Mouse (Mus musculus): ENCODE data around the gene Ankrd33.
"Not testable (repeated sequence)": the region's sequence is repeated elsewhere in the genome, so short reads cannot be mapped to it uniquely, and the experiment has no call there.

Gene Ankrd33

GRCm38 (mm10) chr15:101095392-101095791 lies 20.2 kb upstream of the Ankrd33 start:
- Histone ChIP-seq H3K27me3 (ENCODE audit: control insufficient read depth, insufficient read depth, low read length, poor library complexity, severe bottlenecking) (no peaks in the 10 kb centered on the region), H3K36me3 (ENCODE audit: control insufficient read depth, insufficient read depth, low read length, poor library complexity, severe bottlenecking) (no peaks in the 10 kb centered on the region)
- no peak for DNase-seq (ENCODE audit: low read depth, low spot score)

DNA sequence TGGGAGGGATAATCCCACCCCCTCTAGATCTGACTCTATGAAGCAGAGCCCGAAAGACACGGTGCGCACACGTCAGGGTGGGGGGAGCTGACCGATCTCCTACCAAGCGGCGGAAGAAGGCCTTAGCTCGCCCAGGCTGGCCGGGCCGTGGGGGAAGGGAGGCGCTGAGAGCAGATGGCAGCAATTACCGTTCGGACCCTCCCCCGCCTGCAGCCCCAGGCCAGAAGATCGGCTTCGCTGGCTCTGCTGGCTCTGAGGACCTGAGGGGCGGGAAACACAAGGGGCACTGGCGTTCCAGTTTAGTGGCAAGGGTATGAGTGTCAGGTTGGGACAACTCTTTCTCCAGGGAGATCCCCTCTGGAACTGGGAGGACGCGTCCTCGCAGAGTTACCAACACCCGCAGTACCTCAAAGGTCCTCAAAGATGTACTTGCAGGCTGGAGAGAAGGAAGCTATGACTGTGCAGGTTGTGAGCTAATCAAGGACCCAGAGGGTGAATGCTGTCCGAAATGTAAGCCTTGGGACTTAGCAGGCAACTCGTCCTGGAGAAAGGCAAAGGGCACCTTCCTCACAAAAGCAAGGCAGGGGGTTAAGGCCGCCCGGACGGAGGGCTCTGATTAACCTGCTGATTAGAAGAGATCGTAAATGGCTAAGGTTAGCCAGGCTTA lies 17.4 kb upstream of the Ankrd33 start:
- Histone ChIP-seq H3K27me3 (ENCODE audit: control insufficient read depth, insufficient read depth, low read length, poor library complexity, severe bottlenecking) (no peaks in the 10 kb centered on the region), H3K36me3 (ENCODE audit: control insufficient read depth, insufficient read depth, low read length, poor library complexity, severe bottlenecking) (no peaks in the 10 kb centered on the region)
- DNase-seq (ENCODE audit: low read depth, low spot score), result no peak

- Histone ChIP-seq H3K27me3 (ENCODE audit: control insufficient read depth, insufficient read depth, low read length, poor library complexity, severe bottlenecking) (no peaks in the 10 kb centered on the region), H3K36me3 (ENCODE audit: control insufficient read depth, insufficient read depth, low read length, poor library complexity, severe bottlenecking) (no peaks in the 10 kb centered on the region)
- DNase-seq (ENCODE audit: low read depth, low spot score), result no peak
These were observed 14.6 kb upstream of the Ankrd33 start for GRCm38 (mm10) chr15:101100996-101101395.

DNA sequence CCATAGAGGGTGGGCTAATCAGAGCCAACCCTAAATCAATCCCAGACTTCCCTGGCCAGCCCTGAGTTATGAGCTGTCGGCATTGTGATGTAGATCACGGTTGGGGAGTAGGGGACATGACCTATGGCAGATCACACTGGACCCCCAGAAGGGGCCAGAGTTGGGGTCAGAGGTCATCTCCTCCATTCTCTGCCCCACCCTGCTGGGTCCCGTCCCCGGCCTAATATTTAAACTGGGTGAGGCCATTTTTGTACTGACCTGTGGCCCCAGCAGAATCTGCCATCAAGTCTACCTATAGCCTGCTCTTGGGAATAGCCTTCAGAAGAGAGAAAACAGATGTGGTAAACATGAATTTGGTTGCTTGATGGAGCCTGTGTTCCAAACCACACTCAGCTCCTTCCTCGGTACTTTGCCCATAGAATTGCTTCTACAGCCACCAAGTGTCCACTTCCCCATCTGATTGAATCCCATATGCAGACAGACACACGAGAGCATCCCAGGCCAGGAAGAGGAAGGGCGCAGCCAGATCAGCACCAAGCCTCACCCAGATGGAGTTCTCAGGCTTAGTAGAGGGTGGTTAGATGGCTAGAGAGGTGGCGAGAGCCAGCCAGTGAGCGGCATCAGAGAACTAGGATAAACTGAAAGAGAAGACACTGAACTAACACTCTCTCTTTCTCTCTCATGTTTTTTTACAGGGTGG lies 11.8 kb upstream of the Ankrd33 start:
- no peaks in the 10 kb centered on the region for H3K27me3 ChIP-seq (ENCODE audit: control insufficient read depth, insufficient read depth, low read length, poor library complexity, severe bottlenecking)
- DNase-seq (ENCODE audit: low read depth, low spot score), result no peak
- no peaks in the 10 kb centered on the region for H3K36me3 ChIP-seq (ENCODE audit: control insufficient read depth, insufficient read depth, low read length, poor library complexity, severe bottlenecking)

- Histone ChIP-seq H3K27me3 (ENCODE audit: control insufficient read depth, insufficient read depth, low read length, poor library complexity, severe bottlenecking) (no peaks in the 10 kb centered on the region), H3K36me3 (ENCODE audit: control insufficient read depth, insufficient read depth, low read length, poor library complexity, severe bottlenecking) (no peaks in the 10 kb centered on the region)
- peak; percentile 79 for DNase-seq (ENCODE audit: low read depth, low spot score)
These were observed 10.0 kb upstream of the Ankrd33 start for GRCm38 (mm10) chr15:101105496-101105994.

GRCm38 (mm10) chr15:101106011-101106410 lies 9.5 kb upstream of the Ankrd33 start:
- no peak for DNase-seq (ENCODE audit: low read depth, low spot score)
- Histone ChIP-seq H3K27me3 (ENCODE audit: control insufficient read depth, insufficient read depth, low read length, poor library complexity, severe bottlenecking) (no peaks in the 10 kb centered on the region), H3K36me3 (ENCODE audit: control insufficient read depth, insufficient read depth, low read length, poor library complexity, severe bottlenecking) (no peaks in the 10 kb centered on the region)

GRCm38 (mm10) chr15:101107906-101108671 lies 7.5 kb upstream of the Ankrd33 start:
- H3K36me3 ChIP-seq (ENCODE audit: control insufficient read depth, insufficient read depth, low read length, poor library complexity, severe bottlenecking), result no peaks in the 10 kb centered on the region
- no peak for DNase-seq (ENCODE audit: low read depth, low spot score)
- no peaks in the 10 kb centered on the region for H3K27me3 ChIP-seq (ENCODE audit: control insufficient read depth, insufficient read depth, low read length, poor library complexity, severe bottlenecking)

DNA sequence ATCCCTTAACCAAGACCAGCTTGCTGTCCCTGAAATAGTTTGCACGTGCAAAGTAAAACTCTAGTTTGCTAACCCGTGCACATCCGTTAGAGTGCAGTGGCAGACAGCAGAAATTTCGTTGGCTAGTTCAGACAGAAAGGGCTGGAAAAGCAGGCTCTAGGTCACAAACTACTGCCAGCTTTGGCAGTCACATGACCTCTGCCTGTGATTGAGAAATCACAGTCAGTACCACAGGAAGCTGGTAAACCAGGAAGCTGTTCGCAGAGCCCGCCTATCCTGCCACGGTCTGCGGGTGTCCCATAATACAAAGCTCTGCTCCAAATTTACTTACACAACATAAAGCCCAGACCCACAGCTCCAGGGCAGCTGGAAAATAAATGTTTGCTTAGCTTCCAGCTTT lies 2.4 kb upstream of the Ankrd33 start:
- Histone ChIP-seq H3K27me3 (ENCODE audit: control insufficient read depth, insufficient read depth, low read length, poor library complexity, severe bottlenecking) (no peaks in the 10 kb centered on the region), H3K36me3 (ENCODE audit: control insufficient read depth, insufficient read depth, low read length, poor library complexity, severe bottlenecking) (no peaks in the 10 kb centered on the region)
- peak; percentile 25 for DNase-seq (ENCODE audit: low read depth, low spot score)

- not testable (repeated sequence) for H3K36me3 ChIP-seq (ENCODE audit: control insufficient read depth, insufficient read depth, low read length, poor library complexity, severe bottlenecking); DNase-seq (ENCODE audit: low read depth, low spot score); H3K27me3 ChIP-seq (ENCODE audit: control insufficient read depth, insufficient read depth, low read length, poor library complexity, severe bottlenecking)
These were observed 1.8 kb upstream of the Ankrd33 start for GRCm38 (mm10) chr15:101113778-101114177.

DNA sequence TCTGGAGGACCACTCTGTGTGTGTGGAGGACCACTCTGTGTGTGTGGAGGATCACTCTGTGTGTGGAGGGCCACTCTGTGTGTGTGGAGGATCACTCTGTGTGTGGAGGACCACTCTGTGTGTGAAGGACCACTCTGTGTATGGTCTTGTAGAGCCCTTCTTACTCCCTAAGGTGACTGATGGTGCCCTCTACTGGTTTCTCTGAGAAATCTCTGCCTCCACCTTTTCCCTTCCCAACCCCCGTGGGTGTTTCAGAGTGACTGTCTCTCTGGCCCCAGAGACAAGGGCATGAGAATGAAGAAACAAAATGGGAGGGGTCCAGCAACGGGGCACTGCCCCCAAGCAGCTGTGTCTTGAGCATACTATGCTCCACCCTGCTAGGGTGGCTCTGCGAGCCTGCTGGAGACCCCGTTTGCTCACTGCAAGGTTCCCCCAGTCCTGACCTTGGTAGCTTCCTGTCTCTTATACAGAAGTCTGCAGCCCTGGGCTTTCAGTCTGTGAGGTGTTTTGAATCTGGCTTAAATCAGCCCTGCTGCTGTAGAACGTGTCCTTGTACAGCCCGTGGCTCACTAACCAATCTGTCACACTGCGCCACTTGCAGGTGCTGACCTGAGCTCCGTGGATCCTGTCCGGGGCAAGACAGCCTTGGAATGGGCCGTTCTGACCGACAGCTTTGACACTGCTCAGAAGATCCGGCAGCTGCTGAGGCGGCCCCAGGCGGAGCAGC lies 3.0 kb downstream of the Ankrd33 start:
- Histone ChIP-seq H3K36me3 (ENCODE audit: control insufficient read depth, insufficient read depth, low read length, poor library complexity, severe bottlenecking) (no peaks in the 10 kb centered on the region), H3K27me3 (ENCODE audit: control insufficient read depth, insufficient read depth, low read length, poor library complexity, severe bottlenecking) (no peaks in the 10 kb centered on the region)
- peak; percentile 26 for DNase-seq (ENCODE audit: low read depth, low spot score)

- DNase-seq (ENCODE audit: low read depth, low spot score), result no peak
- Histone ChIP-seq H3K36me3 (ENCODE audit: control insufficient read depth, insufficient read depth, low read length, poor library complexity, severe bottlenecking) (no peaks in the 10 kb centered on the region), H3K27me3 (ENCODE audit: control insufficient read depth, insufficient read depth, low read length, poor library complexity, severe bottlenecking) (no peaks in the 10 kb centered on the region)
These were observed 6.1 kb downstream of the Ankrd33 start for GRCm38 (mm10) chr15:101121411-101122289.

- DNase-seq (ENCODE audit: low read depth, low spot score), result no peak
- H3K27me3 ChIP-seq (ENCODE audit: control insufficient read depth, insufficient read depth, low read length, poor library complexity, severe bottlenecking), result no peaks in the 10 kb centered on the region
- H3K36me3 ChIP-seq (ENCODE audit: control insufficient read depth, insufficient read depth, low read length, poor library complexity, severe bottlenecking), result no peaks in the 10 kb centered on the region
These were observed 6.7 kb downstream of the Ankrd33 start for GRCm38 (mm10) chr15:101122290-101122589.

GRCm38 (mm10) chr15:101123202-101123601 lies 7.6 kb downstream of the Ankrd33 start:
- Histone ChIP-seq H3K36me3 (ENCODE audit: control insufficient read depth, insufficient read depth, low read length, poor library complexity, severe bottlenecking) (no peaks in the 10 kb centered on the region), H3K27me3 (ENCODE audit: control insufficient read depth, insufficient read depth, low read length, poor library complexity, severe bottlenecking) (no peaks in the 10 kb centered on the region; the same call in 1 of the 2 replicates)
- DNase-seq (ENCODE audit: low read depth, low spot score), result no peak

DNA sequence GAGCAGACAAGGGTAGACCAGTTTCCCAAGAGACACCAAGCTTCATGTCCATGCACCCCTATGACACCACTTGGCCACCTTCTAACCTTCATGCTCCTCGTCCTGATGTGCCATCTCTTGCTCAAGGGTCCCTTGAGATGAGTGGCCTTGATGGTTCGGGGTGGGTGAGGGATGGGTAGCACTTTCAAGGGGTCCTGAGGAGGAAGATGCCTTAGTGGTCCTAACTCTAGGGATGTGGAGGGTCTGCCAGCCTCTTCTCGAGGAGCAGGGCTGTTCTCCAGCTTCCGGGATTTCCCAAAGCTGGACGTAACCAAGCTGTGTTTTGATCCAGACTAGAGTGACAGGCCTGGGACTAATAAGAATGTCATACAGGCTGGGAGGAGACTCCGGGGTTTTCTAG lies 10.0 kb downstream of the Ankrd33 start:
- no peak for DNase-seq (ENCODE audit: low read depth, low spot score)
- H3K27me3 ChIP-seq (ENCODE audit: control insufficient read depth, insufficient read depth, low read length, poor library complexity, severe bottlenecking), result no peaks in the 10 kb centered on the region; the same call in 1 of the 2 replicates
- no peaks in the 10 kb centered on the region for H3K36me3 ChIP-seq (ENCODE audit: control insufficient read depth, insufficient read depth, low read length, poor library complexity, severe bottlenecking)
